Mouse (Mus musculus): Measurements from ENCODE around the gene Zscan2. TPM values are rescaled to one million over a fixed set of nuclear protein-coding genes. Genes with fewer than 3 reads are reported as not detected.

Gene Zscan2
- polyA plus RNA-seq, 1 experiment from 2014 or later, result 0.26 TPM

GRCm38 (mm10) chr7:80844691-80845090 lies 16.0 kb upstream of the Zscan2 start:
- no peak overlapping the region for H3K4me3 ChIP-seq (replicated peaks)
- no peaks in the 10 kb centered on the region; the same call in 1 of the 2 replicates for H3K4me1 ChIP-seq (replicated peaks)
- WGBS (ENCODE audit: insufficient replicate concordance), result 75% methylated on average over 12 of the region's 12 CpGs

GRCm38 (mm10) chr7:80845621-80846279 lies 15.0 kb upstream of the Zscan2 start:
- H3K4me2 ChIP-seq, result no peak overlapping the region
- no peaks in the 10 kb centered on the region for H3K9me3 ChIP-seq (replicated peaks)
- no peaks in the 10 kb centered on the region; the same call in 1 of the 2 replicates for H3K4me1 ChIP-seq (replicated peaks)
- no peak overlapping the region for H3K9ac ChIP-seq
- H3K27me3 ChIP-seq, result no peaks in the 10 kb centered on the region
- ATAC-seq (ENCODE audit: insufficient read depth), result no peak
- H3K27ac ChIP-seq (replicated peaks), result no peak overlapping the region
- WGBS (ENCODE audit: insufficient replicate concordance), result 58% methylated on average over 15 of the region's 15 CpGs
- H3K4me3 ChIP-seq (replicated peaks), result no peak overlapping the region
- H3K36me3 ChIP-seq (replicated peaks), result no peaks in the 10 kb centered on the region

More at GRCm38 (mm10) chr7:80844691-80845090, 16.0 kb upstream of the Zscan2 start:
- Histone ChIP-seq H3K9me3 (replicated peaks) (no peaks in the 10 kb centered on the region), H3K27me3 (no peaks in the 10 kb centered on the region), H3K4me2 (no peak overlapping the region), H3K36me3 (replicated peaks) (no peaks in the 10 kb centered on the region), H3K9ac (no peak overlapping the region), H3K27ac (replicated peaks) (no peak overlapping the region)
- no peak for ATAC-seq (ENCODE audit: insufficient read depth)

GRCm38 (mm10) chr7:80846280-80846678 lies 14.4 kb upstream of the Zscan2 start:
- no peak overlapping the region for H3K4me3 ChIP-seq (replicated peaks)
- no peak for ATAC-seq (ENCODE audit: insufficient read depth)
- H3K36me3 ChIP-seq (replicated peaks), result no peaks in the 10 kb centered on the region
- no peak overlapping the region for H3K9ac ChIP-seq
- no peak overlapping the region for H3K4me2 ChIP-seq
- no peaks in the 10 kb centered on the region for H3K27me3 ChIP-seq
- H3K27ac ChIP-seq (replicated peaks), result no peak overlapping the region
- WGBS (ENCODE audit: insufficient replicate concordance), result 66% methylated on average over 10 of the region's 10 CpGs
- no peaks in the 10 kb centered on the region for H3K9me3 ChIP-seq (replicated peaks)
- no peaks in the 10 kb centered on the region for H3K4me1 ChIP-seq (replicated peaks)

GRCm38 (mm10) chr7:80846709-80847108 lies 14.0 kb upstream of the Zscan2 start:
- H3K4me1 ChIP-seq (replicated peaks), result no peaks in the 10 kb centered on the region
- no peak overlapping the region for H3K9ac ChIP-seq
- no peaks in the 10 kb centered on the region for H3K36me3 ChIP-seq (replicated peaks)
- H3K4me3 ChIP-seq (replicated peaks), result no peak overlapping the region
- no peaks in the 10 kb centered on the region for H3K27me3 ChIP-seq
- 63% methylated on average over 5 of the region's 5 CpGs for WGBS (ENCODE audit: insufficient replicate concordance)
- H3K9me3 ChIP-seq (replicated peaks), result no peaks in the 10 kb centered on the region
- no peak for ATAC-seq (ENCODE audit: insufficient read depth)
- H3K27ac ChIP-seq (replicated peaks), result no peak overlapping the region
- H3K4me2 ChIP-seq, result no peak overlapping the region

- Histone ChIP-seq H3K27me3 (no peaks in the 10 kb centered on the region), H3K9me3 (replicated peaks) (no peaks in the 10 kb centered on the region), H3K36me3 (replicated peaks) (no peaks in the 10 kb centered on the region), H3K4me2 (no peak overlapping the region), H3K4me3 (replicated peaks) (no peak overlapping the region), H3K27ac (replicated peaks) (no peak overlapping the region), H3K9ac (no peak overlapping the region), H3K4me1 (replicated peaks) (no peaks in the 10 kb centered on the region)
- WGBS (ENCODE audit: insufficient replicate concordance), result 38% methylated on average over 2 of the region's 2 CpGs
- no peak for ATAC-seq (ENCODE audit: insufficient read depth)
Measured at GRCm38 (mm10) chr7:80849267-80849666, 11.5 kb upstream of the Zscan2 start.

GRCm38 (mm10) chr7:80849710-80850109 lies 11.0 kb upstream of the Zscan2 start:
- no peak for ATAC-seq (ENCODE audit: insufficient read depth)
- no peak overlapping the region for H3K4me2 ChIP-seq

GRCm38 (mm10) chr7:80850520-80850919 lies 10.2 kb upstream of the Zscan2 start:
- H3K27me3 ChIP-seq, result no peaks in the 10 kb centered on the region
- H3K4me3 ChIP-seq (replicated peaks), result no peak overlapping the region
- no peaks in the 10 kb centered on the region for H3K36me3 ChIP-seq (replicated peaks)
- whole genome bisulfite sequencing (ENCODE audit: insufficient replicate concordance), result 68% methylated on average over 5 of the region's 5 CpGs
- no peak overlapping the region for H3K4me2 ChIP-seq
- H3K4me1 ChIP-seq (replicated peaks), result no peaks in the 10 kb centered on the region
- H3K9ac ChIP-seq, result no peak overlapping the region
- ATAC-seq (ENCODE audit: insufficient read depth), result no peak
- no peak overlapping the region for H3K27ac ChIP-seq (replicated peaks)
- H3K9me3 ChIP-seq (replicated peaks), result no peaks in the 10 kb centered on the region

More at GRCm38 (mm10) chr7:80849710-80850109, 11.0 kb upstream of the Zscan2 start:
- Histone ChIP-seq H3K4me3 (replicated peaks) (no peak overlapping the region), H3K9me3 (replicated peaks) (no peaks in the 10 kb centered on the region), H3K36me3 (replicated peaks) (no peaks in the 10 kb centered on the region), H3K27ac (replicated peaks) (no peak overlapping the region), H3K27me3 (no peaks in the 10 kb centered on the region), H3K4me1 (replicated peaks) (no peaks in the 10 kb centered on the region), H3K9ac (no peak overlapping the region)
- WGBS (ENCODE audit: insufficient replicate concordance), result 20% methylated on average over 4 of the region's 4 CpGs

GRCm38 (mm10) chr7:80853218-80853617 lies 7.5 kb upstream of the Zscan2 start:
- no peak for ATAC-seq (ENCODE audit: insufficient read depth)
- Histone ChIP-seq H3K27me3 (no peaks in the 10 kb centered on the region), H3K27ac (replicated peaks) (no peak overlapping the region), H3K4me2 (no peak overlapping the region), H3K9me3 (replicated peaks) (no peaks in the 10 kb centered on the region), H3K4me3 (replicated peaks) (no peak overlapping the region), H3K36me3 (replicated peaks) (no peaks in the 10 kb centered on the region), H3K9ac (no peak overlapping the region), H3K4me1 (replicated peaks) (no peaks in the 10 kb centered on the region)
- WGBS (ENCODE audit: insufficient replicate concordance), result 76% methylated on average over 3 of the region's 3 CpGs

- H3K27me3 ChIP-seq, result no peaks in the 10 kb centered on the region
- no peaks in the 10 kb centered on the region for H3K9me3 ChIP-seq (replicated peaks)
- H3K4me2 ChIP-seq, result no peak overlapping the region
- no peak overlapping the region for H3K9ac ChIP-seq
- H3K27ac ChIP-seq (replicated peaks), result no peak overlapping the region
- no peak for ATAC-seq (ENCODE audit: insufficient read depth)
- H3K36me3 ChIP-seq (replicated peaks), result no peaks in the 10 kb centered on the region
- H3K4me1 ChIP-seq (replicated peaks), result peaks cover 6% of the 10 kb centered on the region
- H3K4me3 ChIP-seq (replicated peaks), result no peak overlapping the region
Measured at GRCm38 (mm10) chr7:80855316-80855715, 5.4 kb upstream of the Zscan2 start.

GRCm38 (mm10) chr7:80857181-80857580 lies 3.5 kb upstream of the Zscan2 start:
- H3K4me2 ChIP-seq, result no peak overlapping the region
- H3K4me3 ChIP-seq (replicated peaks), result no peak overlapping the region
- H3K9ac ChIP-seq, result no peak overlapping the region
- 10% methylated on average over 6 of the region's 6 CpGs for WGBS (ENCODE audit: insufficient replicate concordance)
- no peaks in the 10 kb centered on the region for H3K9me3 ChIP-seq (replicated peaks)
- no peaks in the 10 kb centered on the region for H3K36me3 ChIP-seq (replicated peaks)
- peaks cover 23% of the 10 kb centered on the region for H3K4me1 ChIP-seq (replicated peaks)
- no peak for ATAC-seq (ENCODE audit: insufficient read depth)
- H3K27me3 ChIP-seq, result no peaks in the 10 kb centered on the region
- H3K27ac ChIP-seq (replicated peaks), result no peak overlapping the region

- whole genome bisulfite sequencing (ENCODE audit: insufficient replicate concordance), result 1% methylated on average over 13 of the region's 13 CpGs
- H3K27me3 ChIP-seq, result no peaks in the 10 kb centered on the region
- H3K9me3 ChIP-seq (replicated peaks), result no peaks in the 10 kb centered on the region
- peak; percentile 37; the same call in 1 of the 2 replicates for ATAC-seq (ENCODE audit: insufficient read depth)
- H3K4me2 ChIP-seq, result peak overlapping the region; percentile 95
- no peak overlapping the region for H3K27ac ChIP-seq (replicated peaks)
- H3K9ac ChIP-seq, result no peak overlapping the region
- H3K36me3 ChIP-seq (replicated peaks), result no peaks in the 10 kb centered on the region
- H3K4me3 ChIP-seq (replicated peaks), result peak overlapping the region; percentile 76
- peaks cover 32% of the 10 kb centered on the region for H3K4me1 ChIP-seq (replicated peaks)
Measured at GRCm38 (mm10) chr7:80860227-80860626, 493 bp upstream of the Zscan2 start.

- no peak overlapping the region for H3K4me2 ChIP-seq
- H3K9ac ChIP-seq, result no peak overlapping the region
- H3K4me3 ChIP-seq (replicated peaks), result no peak overlapping the region
- ATAC-seq (ENCODE audit: insufficient read depth), result no peak
- no peaks in the 10 kb centered on the region for H3K9me3 ChIP-seq (replicated peaks)
- H3K27ac ChIP-seq (replicated peaks), result no peak overlapping the region
- H3K4me1 ChIP-seq (replicated peaks), result peaks cover 46% of the 10 kb centered on the region
- WGBS (ENCODE audit: insufficient replicate concordance), result 51% methylated on average over 2 of the region's 2 CpGs
- 0 out of 2 replicates have a peak, but pooled peaks cover 1% of the 10 kb centered on the region for H3K36me3 ChIP-seq (replicated peaks)
- H3K27me3 ChIP-seq, result no peaks in the 10 kb centered on the region
Measured at GRCm38 (mm10) chr7:80862475-80862874, 1.8 kb downstream of the Zscan2 start.

All from liver, embryonic 15.5 days (tissue).